Mouse (Mus musculus) cortical plate, adult 2 months (tissue): Measurements from ENCODE around the gene Gm32742. TPM values are rescaled to one million over a fixed set of nuclear protein-coding genes. Genes with fewer than 3 reads are reported as not detected.
A peak's percentile ranks its signal among the peaks of the same experiment; 100 is the strongest.
"Not testable (repeated sequence)": the region's sequence is repeated elsewhere in the genome, so short reads cannot be mapped to it uniquely, and the experiment has no call there.

Source experiments
- H3K27ac ChIP-seq: fragments of 200-500 bp; 2 replicates; pipeline ENCODE4 v1.5.1; 2012; ENCODE audit warnings: low read length, control low read depth, inconsistent platforms; ENCODE audit not compliant: insufficient read depth
- H3K4me1 ChIP-seq: fragments of 200-500 bp; 2 replicates; pipeline ENCODE4 v1.6.1; 2011; ENCODE audit warnings: low read length; ENCODE audit not compliant: control insufficient read depth, insufficient read depth
- H3K4me3 ChIP-seq: fragments of 200-500 bp; 2 replicates; pipeline ENCODE4 v1.5.1; 2011; ENCODE audit warnings: mild to moderate bottlenecking, low read length, control low read depth; ENCODE audit not compliant: insufficient read depth
- CTCF ChIP-seq: fragments of 200-500 bp; IDR thresholded peaks from 2 replicates; pipeline ENCODE4 v1.5.1; 2011; ENCODE audit warnings: mild to moderate bottlenecking, control low read depth, low read length; ENCODE audit not compliant: insufficient read depth; ENCODE audit errors: extremely low read depth
- POLR2A ChIP-seq: fragments of 200-500 bp; IDR thresholded peaks from 2 replicates; pipeline ENCODE4 v1.6.1; 2011; ENCODE audit warnings: mild to moderate bottlenecking, low read length, control low read depth; ENCODE audit not compliant: insufficient read depth; ENCODE audit errors: extremely low read depth
- polyA plus RNA-seq: library from polyadenylated mRNA; depleted of rRNA; stranded (reverse); fragments of >200 nt; gene quantifications from 2 replicates; pipeline ENCODE4 v1.2.3, GENCODE M21; 2012

Gm32742 gene
- polyA plus RNA-seq, 1 experiment: 0.02 TPM

DNA sequence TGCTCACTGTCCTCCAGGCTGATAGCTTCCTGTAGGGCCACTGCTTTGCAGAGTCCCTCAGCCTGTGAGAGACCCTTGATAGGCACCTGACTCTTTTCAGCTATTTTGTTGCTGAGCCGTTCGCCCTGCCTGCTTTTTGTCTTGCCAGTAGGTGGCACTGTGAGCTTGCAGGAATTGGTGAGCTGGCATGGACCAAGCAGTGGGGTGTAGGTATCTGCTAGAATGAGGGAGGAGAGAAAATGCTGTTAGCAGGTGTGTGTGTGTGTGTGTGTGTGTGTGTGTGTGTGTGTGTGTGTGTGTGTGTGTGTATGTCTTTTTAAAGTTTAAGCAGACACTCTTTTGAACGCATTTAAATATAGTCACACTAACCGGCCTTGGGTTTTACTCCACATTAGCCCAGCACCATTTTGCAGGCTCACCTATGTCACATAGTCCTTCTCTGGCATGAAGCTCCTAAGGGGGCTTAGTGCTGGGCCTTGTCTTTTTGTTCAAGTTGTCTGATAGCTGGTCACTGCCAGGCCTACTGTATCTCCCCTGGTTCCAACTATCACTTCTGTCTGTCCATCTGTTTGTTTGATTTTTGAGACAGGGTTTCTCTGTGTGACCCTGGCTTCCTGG is 3.4 kb downstream of the Gm32742 start:
- Histone ChIP-seq H3K4me3 (no peak overlapping the region), H3K27ac (no peak overlapping the region), H3K4me1 (no peaks in the 10 kb centered on the region)
- TF ChIP-seq POLR2A (no peak), CTCF (peak; percentile 98)

DNA sequence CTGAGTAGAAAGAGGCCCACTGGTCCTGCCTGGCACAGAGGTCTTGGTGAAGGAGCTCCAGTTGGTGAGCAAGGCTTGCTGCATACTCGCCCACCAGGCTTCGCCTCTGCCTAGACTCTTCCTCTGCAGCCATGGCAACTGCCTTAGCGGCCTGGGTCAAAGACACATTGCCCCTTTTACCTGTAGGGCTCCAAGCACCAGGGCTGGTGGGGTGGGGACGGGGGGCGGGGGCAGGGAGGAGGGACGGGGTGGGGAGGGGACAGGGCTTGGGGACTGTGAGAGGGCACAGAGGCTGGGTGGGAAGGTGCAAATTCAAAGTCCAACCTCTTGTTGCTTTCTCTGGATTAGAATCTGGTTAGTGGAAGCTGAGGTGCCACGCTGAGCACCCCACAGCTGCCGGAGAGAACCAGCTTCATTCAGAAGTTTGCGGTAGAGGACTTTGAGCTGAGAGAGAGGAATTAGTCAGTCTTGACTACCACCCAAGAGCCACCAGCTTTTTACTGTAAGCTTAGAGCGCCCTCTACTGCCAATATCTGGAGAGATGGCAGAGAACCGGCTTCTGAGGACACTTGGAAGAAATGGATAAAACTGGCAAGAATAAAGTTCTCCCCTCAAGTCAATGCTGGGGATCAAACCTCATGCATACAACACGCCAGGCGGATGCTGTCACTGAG is 13.1 kb downstream of the Gm32742 start:
- TF ChIP-seq CTCF: peak; percentile 83
- TF ChIP-seq POLR2A: no peak
- Histone ChIP-seq H3K27ac (no peak overlapping the region), H3K4me1 (no peaks in the 10 kb centered on the region), H3K4me3 (no peak overlapping the region)

- Histone ChIP-seq H3K4me3 (no peak overlapping the region), H3K27ac (no peak overlapping the region), H3K4me1 (no peaks in the 10 kb centered on the region)
- TF ChIP-seq POLR2A: no peak
- no peak for TF ChIP-seq CTCF
Measured at GRCm38 (mm10) chr9:51147294-51147693, 18.0 kb downstream of the Gm32742 start.

- Histone ChIP-seq H3K27ac (no peak overlapping the region), H3K4me1 (no peaks in the 10 kb centered on the region), H3K4me3 (no peak overlapping the region)
- TF ChIP-seq CTCF (no peak), POLR2A (no peak)
Measured at GRCm38 (mm10) chr9:51146496-51146895, 18.8 kb downstream of the Gm32742 start.

- TF ChIP-seq CTCF (0 out of 2 replicates have a peak, but pooled peaks have one; percentile 2), POLR2A (no peak)
- H3K27ac ChIP-seq: no peak overlapping the region
- no peaks in the 10 kb centered on the region for H3K4me1 ChIP-seq
- no peak overlapping the region for H3K4me3 ChIP-seq
Measured at GRCm38 (mm10) chr9:51144218-51144617, 21.1 kb downstream of the Gm32742 start.

GRCm38 (mm10) chr9:51143437-51143836 is 21.9 kb downstream of the Gm32742 start:
- Histone ChIP-seq H3K4me3 (no peak overlapping the region), H3K4me1 (no peaks in the 10 kb centered on the region), H3K27ac (no peak overlapping the region)
- TF ChIP-seq POLR2A: no peak
- TF ChIP-seq CTCF: no peak

GRCm38 (mm10) chr9:51140711-51141110 is 24.6 kb downstream of the Gm32742 start:
- Histone ChIP-seq H3K4me3 (no peak overlapping the region), H3K4me1 (no peaks in the 10 kb centered on the region), H3K27ac (no peak overlapping the region)
- no peak for TF ChIP-seq CTCF
- no peak for TF ChIP-seq POLR2A

- not testable (repeated sequence) for H3K4me1 ChIP-seq, H3K27ac ChIP-seq, H3K4me3 ChIP-seq
Measured at GRCm38 (mm10) chr9:51139401-51139800, 25.9 kb downstream of the Gm32742 start.

- H3K27ac ChIP-seq: no peak overlapping the region
Measured at GRCm38 (mm10) chr9:51138301-51138700, 27.0 kb downstream of the Gm32742 start.

DNA sequence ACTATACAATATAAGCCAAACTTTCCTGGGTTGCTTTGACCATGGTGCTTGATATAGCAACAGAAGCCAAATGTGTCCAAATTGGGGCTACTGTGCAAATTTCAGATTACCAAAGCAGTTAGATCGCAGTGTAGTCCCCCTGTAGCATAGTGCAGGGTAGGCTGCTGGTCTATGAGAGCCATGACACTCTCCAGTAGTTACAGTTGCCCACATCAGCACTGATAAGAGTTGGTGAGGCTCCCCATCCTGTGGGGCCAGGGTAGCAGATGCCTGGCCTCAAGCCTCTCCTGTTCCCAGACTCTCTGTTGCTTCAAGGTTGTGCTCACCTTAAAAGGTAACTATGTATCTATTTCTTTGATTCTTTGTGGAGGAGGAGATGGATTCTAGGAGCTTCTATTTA is 27.5 kb downstream of the Gm32742 start:
- H3K4me1 ChIP-seq: no peaks in the 10 kb centered on the region
- no peak overlapping the region for H3K27ac ChIP-seq
- no peak for TF ChIP-seq CTCF
- no peak for TF ChIP-seq POLR2A
- no peak overlapping the region for H3K4me3 ChIP-seq

More at GRCm38 (mm10) chr9:51138301-51138700, 27.0 kb downstream of the Gm32742 start:
- no peaks in the 10 kb centered on the region for H3K4me1 ChIP-seq
- TF ChIP-seq POLR2A (no peak), CTCF (no peak)
- H3K4me3 ChIP-seq: no peak overlapping the region

- TF ChIP-seq CTCF: no peak
- no peak for TF ChIP-seq POLR2A
- no peak overlapping the region for H3K4me3 ChIP-seq
- H3K27ac ChIP-seq: no peak overlapping the region
- H3K4me1 ChIP-seq: no peaks in the 10 kb centered on the region
Measured at GRCm38 (mm10) chr9:51137432-51137831, 27.9 kb downstream of the Gm32742 start.
